Mouse (Mus musculus): ENCODE data around the gene Ppp1r11. TPM values are rescaled to one million over a fixed set of nuclear protein-coding genes. Genes with fewer than 3 reads are reported as not detected.

Gene Ppp1r11
- polyA plus RNA-seq, 1 experiment from 2014 or later: 121 TPM

DNA sequence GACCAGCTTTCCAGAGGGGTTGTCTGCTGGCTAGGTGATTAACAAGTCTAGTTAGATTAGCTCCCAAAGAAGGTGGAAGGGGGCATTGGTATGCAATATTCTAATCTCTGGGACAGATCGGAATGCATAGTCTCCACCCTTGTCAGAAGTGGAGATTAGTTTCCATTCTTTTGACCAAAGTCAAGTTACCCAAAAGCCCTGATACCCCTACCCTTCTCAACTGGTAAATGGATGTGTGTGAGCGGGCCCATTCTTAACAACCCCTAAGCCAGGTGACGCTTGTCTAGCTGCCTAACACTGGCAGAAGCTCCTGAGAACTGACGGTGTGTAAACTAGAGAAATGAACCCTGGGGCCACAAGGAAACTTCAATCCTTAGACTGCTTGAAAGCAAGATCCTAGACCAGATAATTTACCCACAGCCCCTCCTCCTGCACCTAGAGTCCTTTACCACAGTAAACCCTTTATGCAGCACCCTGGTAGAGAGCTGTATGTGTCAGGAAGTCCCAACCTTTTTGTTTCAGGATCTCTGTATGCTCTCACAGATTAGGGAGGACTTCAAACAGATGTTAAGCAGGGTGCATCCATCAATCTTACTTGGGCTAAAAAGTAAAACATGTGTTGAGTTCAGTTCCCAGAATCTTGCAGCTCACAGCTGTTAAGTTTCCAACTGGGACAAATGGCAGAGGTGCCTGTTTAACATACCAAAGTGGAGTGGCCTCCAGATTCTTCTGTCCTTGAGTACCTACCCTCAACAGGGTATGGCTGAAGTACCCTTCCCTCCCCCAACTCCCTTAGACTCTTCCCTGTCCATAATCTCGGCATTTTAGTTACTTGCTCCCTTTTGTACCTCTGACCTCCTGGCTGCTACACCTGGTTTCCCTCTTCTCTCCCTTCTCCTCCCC, 31.0 kb upstream of the Ppp1r11 start:
- no peak for DNase-seq (ENCODE audit: low spot score)
- Histone ChIP-seq H3K9me3 (no peaks in the 10 kb centered on the region), H3K4me3 (peak overlapping the region; percentile 50; the same call in 1 of the 2 replicates), H3K27me3 (ENCODE audit: insufficient read depth, poor library complexity, severe bottlenecking) (peaks cover 8% of the 10 kb centered on the region), H3K4me1 (peaks cover 12% of the 10 kb centered on the region), H3K27ac (no peak overlapping the region), H3K36me3 (no peaks in the 10 kb centered on the region)
- WGBS: 29% methylated on average over 5 of the region's 5 CpGs

DNA sequence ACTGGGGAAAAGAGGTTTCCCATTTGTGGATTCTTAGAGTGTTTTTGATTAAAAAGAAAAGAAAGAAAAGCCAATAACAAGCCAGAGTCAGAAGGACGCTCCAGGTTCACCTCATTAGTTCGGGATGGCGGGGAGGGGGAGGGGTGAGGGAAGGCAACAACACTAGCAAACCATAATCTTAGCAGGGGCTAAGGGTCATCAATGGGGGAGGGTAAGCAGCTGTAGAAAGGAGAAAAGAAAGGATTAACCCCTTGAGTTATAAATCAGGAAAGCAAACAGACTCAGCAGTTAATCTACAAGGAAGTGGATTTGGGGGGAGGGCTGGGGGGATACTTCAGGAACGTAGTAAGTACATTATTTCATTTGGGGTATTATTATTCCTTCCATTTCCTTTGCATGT, 30.3 kb upstream of the Ppp1r11 start:
- DNase-seq (ENCODE audit: low spot score): no peak
- Histone ChIP-seq H3K4me1 (peaks cover 12% of the 10 kb centered on the region), H3K9me3 (no peaks in the 10 kb centered on the region), H3K27ac (no peak overlapping the region), H3K27me3 (ENCODE audit: insufficient read depth, poor library complexity, severe bottlenecking) (peaks cover 2% of the 10 kb centered on the region; the same call in 1 of the 2 replicates), H3K4me3 (peak overlapping the region; percentile 50), H3K36me3 (no peaks in the 10 kb centered on the region)
- WGBS: 3% methylated on average over 4 of the region's 4 CpGs

DNA sequence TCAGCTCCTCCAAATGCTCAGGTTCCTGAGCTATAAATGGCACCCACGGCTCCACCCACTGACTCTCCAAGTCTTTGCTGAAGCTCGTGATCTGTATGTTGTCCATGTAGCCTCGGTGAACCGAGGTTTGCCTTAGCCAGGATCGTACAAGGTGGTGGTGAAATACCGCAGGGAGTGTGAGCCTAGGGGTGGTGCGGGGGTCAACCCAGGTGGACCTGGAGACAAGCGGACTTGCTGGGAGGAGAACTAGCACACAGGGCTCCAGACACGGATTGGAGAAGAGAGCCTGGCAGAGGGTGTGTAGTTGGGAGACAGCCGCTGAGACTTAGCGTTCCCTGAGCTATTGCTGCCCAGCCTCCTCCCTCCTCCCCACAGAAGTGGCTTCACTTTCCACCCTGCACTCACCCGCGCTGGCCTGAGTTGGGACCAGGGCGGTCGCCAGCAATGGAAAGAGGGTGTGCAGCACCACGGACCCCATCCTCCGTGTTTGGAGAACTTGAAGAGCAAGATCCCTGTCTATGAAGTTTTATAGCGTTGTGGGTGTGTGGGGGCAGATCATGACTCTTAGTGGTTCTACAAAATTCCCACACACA, 29.8 kb upstream of the Ppp1r11 start, which contains the start of gene 2410137M14Rik:
Gene 2410137M14Rik, minus strand, starts transcription at position 17 of the 593 bp plus-strand sequence.
- peak within 1 kb of the TSS; percentile 44 for H3K27ac ChIP-seq
- no peaks in the 10 kb centered on the region; the same call in 1 of the 2 replicates for H3K27me3 ChIP-seq (ENCODE audit: insufficient read depth, poor library complexity, severe bottlenecking)
- H3K9me3 ChIP-seq: no peaks in the 10 kb centered on the region
- 8% methylated on average over 18 of the region's 18 CpGs for WGBS
- peaks cover 12% of the 10 kb centered on the region for H3K4me1 ChIP-seq
- peak within 1 kb of the TSS; percentile 50 for H3K4me3 ChIP-seq
- DNase-seq (ENCODE audit: low spot score): no peak
- H3K36me3 ChIP-seq: no peaks in the 10 kb centered on the region

DNA sequence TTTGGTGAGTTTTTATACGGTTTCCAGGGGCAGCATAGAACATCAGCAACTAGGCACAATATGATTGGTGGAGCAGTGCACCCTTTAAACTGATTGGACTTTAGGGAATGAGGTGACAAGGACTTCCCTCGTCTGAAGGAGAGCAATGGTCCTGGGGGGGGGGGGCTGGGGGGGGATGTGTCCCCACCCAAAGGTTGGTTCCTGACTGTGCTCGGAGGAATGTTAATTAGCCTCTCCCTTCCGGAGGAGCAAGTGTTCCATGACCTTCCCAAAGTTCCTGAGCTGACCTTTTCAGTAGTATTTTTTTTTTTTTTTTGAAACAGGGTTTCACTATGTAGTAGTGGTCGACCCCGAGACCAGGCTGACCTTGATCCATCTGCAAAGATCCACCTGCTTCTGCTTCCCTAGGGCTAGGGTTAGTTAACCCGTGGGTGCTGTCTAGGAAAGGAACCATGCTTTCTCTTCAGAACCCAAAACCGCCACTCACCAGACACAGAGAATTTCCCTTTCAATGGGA, 21.8 kb upstream of the Ppp1r11 start:
- Histone ChIP-seq H3K9me3 (no peaks in the 10 kb centered on the region), H3K36me3 (no peaks in the 10 kb centered on the region), H3K27ac (no peak overlapping the region), H3K4me1 (no peaks in the 10 kb centered on the region), H3K4me3 (no peak overlapping the region), H3K27me3 (ENCODE audit: insufficient read depth, poor library complexity, severe bottlenecking) (no peaks in the 10 kb centered on the region)
- no peak for DNase-seq (ENCODE audit: low spot score)
- 76% methylated on average over 8 of the region's 8 CpGs for WGBS

DNA sequence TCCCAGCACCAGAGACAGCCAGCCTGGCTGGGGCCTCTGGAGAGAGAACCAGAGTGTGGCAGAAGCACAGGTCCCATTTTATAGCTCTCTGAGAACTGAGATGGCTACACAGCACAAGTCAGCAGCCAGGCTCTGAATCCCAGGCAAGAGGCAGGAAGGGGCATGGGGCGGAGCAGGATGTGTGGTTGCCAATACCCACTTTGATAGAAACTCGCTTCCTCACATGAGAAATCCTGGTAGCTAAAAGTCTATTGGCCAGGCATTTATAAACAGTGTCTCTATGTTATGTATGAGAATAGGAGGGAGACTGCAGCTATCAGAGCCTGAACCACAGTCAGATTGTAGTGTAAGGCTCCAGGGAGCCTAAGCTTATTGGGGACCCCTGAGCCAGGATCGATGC, 21.2 kb upstream of the Ppp1r11 start:
- Histone ChIP-seq H3K27me3 (ENCODE audit: insufficient read depth, poor library complexity, severe bottlenecking) (no peaks in the 10 kb centered on the region), H3K4me3 (no peak overlapping the region), H3K36me3 (no peaks in the 10 kb centered on the region), H3K9me3 (no peaks in the 10 kb centered on the region), H3K27ac (no peak overlapping the region), H3K4me1 (no peaks in the 10 kb centered on the region)
- no peak for DNase-seq (ENCODE audit: low spot score)
- 62% methylated on average over 3 of the region's 3 CpGs for WGBS

DNA sequence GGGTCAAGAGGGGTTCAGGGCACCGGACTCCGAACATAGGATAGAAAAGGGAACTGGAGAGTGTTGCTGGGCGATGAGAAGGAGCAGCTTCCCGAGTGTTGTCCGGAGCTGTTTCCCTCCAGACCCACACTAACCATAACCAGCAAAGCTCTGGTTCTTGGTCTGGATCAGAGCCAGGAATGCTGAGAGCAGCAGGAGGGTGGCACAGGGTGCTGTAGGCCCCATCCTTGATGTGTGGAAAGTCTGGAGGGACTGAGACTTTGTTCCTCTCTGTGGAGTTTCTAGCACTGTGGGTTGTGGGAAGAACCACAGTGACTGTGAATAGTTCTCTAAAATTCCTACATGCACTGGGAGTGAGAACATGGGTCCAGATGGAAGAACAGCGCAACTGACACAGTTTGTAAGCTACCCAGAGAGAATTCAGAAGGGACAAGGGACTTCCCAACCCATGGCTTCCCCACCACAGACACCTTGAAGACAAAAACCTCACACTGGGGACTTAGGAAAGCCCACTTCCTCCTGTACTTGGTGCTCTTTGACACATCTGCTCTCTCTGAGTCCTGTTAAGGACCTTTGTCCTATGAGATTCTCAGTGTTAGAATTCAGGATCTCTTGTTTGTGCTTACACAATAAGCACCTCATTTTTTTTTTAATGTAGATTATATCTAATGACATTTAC, 19.8 kb upstream of the Ppp1r11 start:
- Histone ChIP-seq H3K9me3 (no peaks in the 10 kb centered on the region), H3K27ac (no peak overlapping the region), H3K4me3 (no peak overlapping the region), H3K4me1 (no peaks in the 10 kb centered on the region), H3K27me3 (ENCODE audit: insufficient read depth, poor library complexity, severe bottlenecking) (no peaks in the 10 kb centered on the region), H3K36me3 (no peaks in the 10 kb centered on the region)
- DNase-seq (ENCODE audit: low spot score): no peak
- WGBS: 83% methylated on average over 6 of the region's 6 CpGs

DNA sequence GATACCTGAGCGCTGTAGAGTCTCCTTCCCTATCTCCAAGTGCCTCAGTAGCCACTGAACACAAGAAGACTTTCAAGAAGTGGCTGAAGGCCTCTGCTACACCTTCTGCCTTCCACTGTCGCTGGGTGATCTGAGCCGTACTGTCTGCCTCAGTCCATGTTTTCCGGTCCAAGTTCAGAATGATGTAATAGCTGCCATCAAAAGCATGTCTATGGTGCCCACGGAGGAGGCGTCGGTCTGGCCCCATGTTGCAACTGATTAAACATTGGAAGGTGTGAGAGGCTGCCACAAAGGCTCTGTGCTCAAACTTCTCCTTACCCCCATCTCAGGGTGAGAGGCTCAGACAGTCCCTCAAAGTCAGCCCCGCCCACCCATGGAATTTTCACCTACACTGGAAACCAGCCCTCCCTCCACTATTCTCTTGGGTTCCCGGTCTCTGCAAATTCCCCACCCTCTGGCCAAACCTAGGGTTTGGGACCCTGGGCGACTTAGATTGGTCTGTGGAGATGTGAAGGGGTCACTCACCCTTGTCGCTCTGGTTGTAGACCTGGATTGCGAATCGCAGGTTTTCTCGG, 18.9 kb upstream of the Ppp1r11 start:
- Histone ChIP-seq H3K27me3 (ENCODE audit: insufficient read depth, poor library complexity, severe bottlenecking) (no peaks in the 10 kb centered on the region), H3K4me3 (no peak overlapping the region), H3K9me3 (no peaks in the 10 kb centered on the region), H3K4me1 (no peaks in the 10 kb centered on the region), H3K27ac (no peak overlapping the region), H3K36me3 (no peaks in the 10 kb centered on the region)
- no peak for DNase-seq (ENCODE audit: low spot score)
- WGBS: 74% methylated on average over 14 of the region's 14 CpGs

DNA sequence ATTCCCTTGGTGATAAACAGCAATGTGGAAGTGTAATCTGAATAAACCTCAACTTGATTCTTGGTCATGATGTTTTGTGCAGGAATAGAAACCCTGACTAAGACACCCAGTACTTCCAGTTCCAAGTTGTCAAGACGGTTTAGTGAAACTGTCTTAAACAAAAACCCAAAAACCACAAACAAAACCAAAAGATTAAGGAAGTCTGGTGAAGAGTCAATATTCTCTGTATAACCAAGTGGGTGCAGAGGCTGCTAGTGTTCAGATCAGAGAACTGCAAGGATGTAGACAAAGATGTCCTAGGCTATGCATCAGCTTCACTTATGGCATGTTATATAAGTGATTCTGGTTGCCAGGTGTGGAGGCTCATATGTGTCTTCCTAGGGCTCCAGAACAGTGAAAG, 15.3 kb upstream of the Ppp1r11 start:
- DNase-seq (ENCODE audit: low spot score): no peak
- no peaks in the 10 kb centered on the region for H3K9me3 ChIP-seq
- H3K27ac ChIP-seq: no peak overlapping the region
- 80% methylated on average over 1 of the region's 1 CpGs for WGBS
- H3K36me3 ChIP-seq: no peaks in the 10 kb centered on the region
- H3K4me1 ChIP-seq: no peaks in the 10 kb centered on the region
- H3K27me3 ChIP-seq (ENCODE audit: insufficient read depth, poor library complexity, severe bottlenecking): no peaks in the 10 kb centered on the region
- H3K4me3 ChIP-seq: no peak overlapping the region

DNA sequence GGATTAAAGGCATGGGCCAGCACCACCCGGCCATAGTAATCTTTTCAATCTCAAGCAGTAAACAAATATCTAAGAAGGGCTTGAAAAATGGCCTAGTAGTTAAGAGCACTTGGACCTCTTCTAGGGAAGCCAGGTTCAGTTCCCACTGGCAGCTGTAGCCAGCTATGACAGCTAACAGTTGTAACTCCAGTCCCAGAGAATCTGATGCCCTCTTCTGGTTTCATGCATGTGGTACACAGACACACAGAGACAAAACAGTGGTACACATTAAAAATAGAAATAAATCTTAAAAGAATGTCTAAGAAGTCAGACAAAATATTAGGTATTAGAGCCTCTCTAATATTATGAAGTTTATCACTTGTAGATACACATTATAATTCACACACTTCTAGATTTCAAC, 9.6 kb upstream of the Ppp1r11 start:
- Histone ChIP-seq H3K4me1 (peaks cover 14% of the 10 kb centered on the region; the same call in 1 of the 2 replicates), H3K36me3 (peaks cover 7% of the 10 kb centered on the region; the same call in 1 of the 2 replicates), H3K9me3 (no peaks in the 10 kb centered on the region), H3K4me3 (no peak overlapping the region), H3K27ac (no peak overlapping the region), H3K27me3 (ENCODE audit: insufficient read depth, poor library complexity, severe bottlenecking) (no peaks in the 10 kb centered on the region)
- 72% methylated on average over 1 of the region's 1 CpGs for WGBS
- DNase-seq (ENCODE audit: low spot score): no peak

DNA sequence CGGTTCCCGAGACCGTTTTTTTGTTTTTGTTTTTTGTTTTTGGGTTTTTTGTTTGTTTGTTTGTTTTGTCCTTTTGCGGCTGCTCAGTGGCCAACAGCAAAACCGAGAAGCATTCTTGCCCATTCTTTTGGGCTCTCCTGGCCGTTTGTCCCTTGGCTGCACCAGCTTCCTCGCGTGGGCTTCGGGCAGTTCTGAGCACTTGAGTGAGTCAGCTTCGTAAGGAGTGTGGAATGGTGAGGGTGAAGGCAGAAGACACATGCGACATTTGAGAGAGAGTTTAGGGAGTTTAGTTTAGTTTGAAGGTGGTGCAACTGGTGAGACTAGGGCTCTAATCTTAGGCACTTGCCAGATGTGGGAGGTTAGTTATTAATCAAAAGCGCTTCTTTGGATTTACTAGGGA, 7.3 kb upstream of the Ppp1r11 start:
- H3K27ac ChIP-seq: peak overlapping the region; percentile 91
- WGBS: 10% methylated on average over 12 of the region's 12 CpGs
- no peaks in the 10 kb centered on the region for H3K9me3 ChIP-seq
- peak overlapping the region; percentile 84 for H3K4me3 ChIP-seq
- DNase-seq (ENCODE audit: low spot score): no peak
- H3K27me3 ChIP-seq (ENCODE audit: insufficient read depth, poor library complexity, severe bottlenecking): no peaks in the 10 kb centered on the region
- peaks cover 14% of the 10 kb centered on the region; the same call in 1 of the 2 replicates for H3K4me1 ChIP-seq
- H3K36me3 ChIP-seq: peaks cover 17% of the 10 kb centered on the region; the same call in 1 of the 2 replicates

DNA sequence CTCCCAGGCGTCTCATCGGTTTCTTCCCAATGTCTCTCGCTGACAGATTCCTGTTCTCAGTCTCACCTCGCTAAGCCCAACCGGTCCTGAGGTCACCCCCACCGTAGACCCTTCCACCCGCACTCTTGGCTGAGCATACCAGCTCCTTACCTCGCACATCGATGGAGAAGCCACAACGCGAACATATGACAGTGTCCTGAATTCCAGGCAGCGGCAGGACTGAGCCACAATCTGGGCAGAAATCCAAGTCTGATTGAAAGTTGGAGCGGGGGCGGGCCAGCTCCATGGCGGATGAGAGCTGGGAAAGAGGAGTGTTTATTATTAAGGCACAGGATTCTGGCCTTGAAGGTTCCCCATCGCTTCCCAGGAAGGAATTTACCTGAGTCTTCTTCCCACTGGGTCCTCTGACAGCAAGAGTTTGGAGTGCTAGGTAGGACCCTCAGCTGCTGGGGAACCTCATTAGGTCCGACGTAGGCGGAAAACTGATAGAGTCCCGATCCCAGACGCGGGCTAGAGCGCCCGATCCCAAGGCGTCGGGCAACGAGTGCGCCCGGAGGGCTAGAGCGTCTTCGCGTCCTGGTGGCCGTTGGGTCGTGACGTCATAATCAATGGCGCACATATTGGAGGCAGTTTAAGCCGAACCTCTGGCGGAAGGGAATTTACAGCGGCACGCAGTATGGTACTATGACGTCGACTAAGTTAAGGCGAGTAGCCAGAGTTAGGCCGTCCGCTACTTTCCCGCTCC, 6.6 kb upstream of the Ppp1r11 start, which contains the start of the genes Znrd1 and Znrd1as:
Gene Znrd1, minus strand, starts transcription at position 561 of the 745 bp plus-strand sequence.
Gene Znrd1as, plus strand, starts transcription at position 594 of the 745 bp plus-strand sequence.
- WGBS: under 1% methylated on average over 46 of the region's 46 CpGs

More for the DNA sequence above, 6.6 kb upstream of the Ppp1r11 start, which contains the start of the genes Znrd1 and Znrd1as:
- no peaks in the 10 kb centered on the region for H3K9me3 ChIP-seq
- peak within 1 kb of the TSS; percentile 84 for H3K4me3 ChIP-seq
- H3K36me3 ChIP-seq: peaks cover 17% of the 10 kb centered on the region; the same call in 1 of the 2 replicates
- DNase-seq (ENCODE audit: low spot score): peak; percentile 98
- peaks cover 14% of the 10 kb centered on the region; the same call in 1 of the 2 replicates for H3K4me1 ChIP-seq
- no peaks in the 10 kb centered on the region for H3K27me3 ChIP-seq (ENCODE audit: insufficient read depth, poor library complexity, severe bottlenecking)
- H3K27ac ChIP-seq: peak within 1 kb of the TSS; percentile 91

Measured in heart, embryonic 10.5 days (tissue).